Mouse (Mus musculus) hematopoietic multipotent progenitor cell, adult 10-12 weeks (in vitro differentiated cells): Measurements from ENCODE around the gene Odf4. TPM values are rescaled to one million over a fixed set of nuclear protein-coding genes. Genes with fewer than 3 reads are reported as not detected.

Source experiments
- polyA plus RNA-seq: library from polyadenylated mRNA; stranded (reverse); fragments of >175 nt; gene quantifications from 2 replicates; pipeline ENCODE4 v1.2.3, GENCODE M21; 2012; ENCODE audit warnings: low replicate concordance

Gene Odf4
- not detected in 2 replicates for polyA plus RNA-seq

GRCm38 (mm10) chr11:68926981-68927380 is at the start of gene Odf4:
Gene Odf4 (minus strand): TSS chr11:68927081.

GRCm38 (mm10) chr11:68975085-68975484 is 48.2 kb upstream of the Odf4 start, which contains the start of gene Rangrf:
Gene Rangrf (minus strand): TSS chr11:68975185.

GRCm38 (mm10) chr11:68967337-68968282 is 40.7 kb upstream of the Odf4 start, which contains the start of gene Slc25a35:
Gene Slc25a35 (plus strand): TSS chr11:68968131.

GRCm38 (mm10) chr11:68957308-68957707 is 30.4 kb upstream of the Odf4 start, which contains the start of gene Arhgef15:
Gene Arhgef15 (minus strand): TSS chr11:68957480.

GRCm38 (mm10) chr11:68901351-68902046 is 25.4 kb downstream of the Odf4 start, which contains the start of gene Rpl26:
Gene Rpl26 (plus strand): TSS chr11:68901583.

GRCm38 (mm10) chr11:68888253-68888652 is 38.6 kb downstream of the Odf4 start, which contains the start of gene Rnf222:
Gene Rnf222 (plus strand): TSS chr11:68888553.

Other genes starting within 250 kb of the Odf4 start
- gene Myh10, start 235.5 kb downstream of the Odf4 start, polyA plus RNA-seq = 0.52 and 9.9 TPM in 2 replicates
- gene Ndel1, start 55.2 kb downstream of the Odf4 start, polyA plus RNA-seq = 36.5 and 77.0 TPM in 2 replicates
- gene Rnf222, start 38.5 kb downstream of the Odf4 start, polyA plus RNA-seq = not detected in 2 replicates
- gene Rpl26, start 25.5 kb downstream of the Odf4 start, polyA plus RNA-seq = 7.7 and 20.4 TPM in 2 replicates
- 0.17 and 1.4 TPM in 2 replicates for gene Arhgef15, start 30.4 kb upstream of the Odf4 start, polyA plus RNA-seq
- gene Slc25a35, start 41.0 kb upstream of the Odf4 start, polyA plus RNA-seq = 3.6 and 3.7 TPM in 2 replicates
- 1.9 and 4.5 TPM in 2 replicates for gene Rangrf, start 48.1 kb upstream of the Odf4 start, polyA plus RNA-seq
- gene Pfas, start 81.4 kb upstream of the Odf4 start, polyA plus RNA-seq = 6.7 and 16.4 TPM in 2 replicates
- 18.6 and 58.1 TPM in 2 replicates for gene Ctc1, start 88.8 kb upstream of the Odf4 start, polyA plus RNA-seq
- gene Aurkb, start 118.6 kb upstream of the Odf4 start, polyA plus RNA-seq = 25.7 and 39.4 TPM in 2 replicates
- gene Borcs6, start 132.6 kb upstream of the Odf4 start, polyA plus RNA-seq = 35.0 and 102 TPM in 2 replicates
- 6.0 and 14.2 TPM in 2 replicates for gene Tmem107, start 143.7 kb upstream of the Odf4 start, polyA plus RNA-seq
- gene Vamp2, start 161.4 kb upstream of the Odf4 start, polyA plus RNA-seq = 133 and 285 TPM in 2 replicates
- gene Per1, start 168.1 kb upstream of the Odf4 start, polyA plus RNA-seq = 32.9 and 51.0 TPM in 2 replicates
- 0.33 and 2.2 TPM in 2 replicates for gene Hes7, start 193.3 kb upstream of the Odf4 start, polyA plus RNA-seq
- gene 9130213A22Rik, start 195.5 kb upstream of the Odf4 start, polyA plus RNA-seq = 0.34 and 1.3 TPM in 2 replicates
- gene Aloxe3, start 198.8 kb upstream of the Odf4 start, polyA plus RNA-seq = 0.05 and 0.07 TPM in 2 replicates
- not detected in 2 replicates for gene Alox12b, start 229.9 kb upstream of the Odf4 start, polyA plus RNA-seq